ENCODE assay signal across 7 mouse cellular contexts in the genomic region with DNA sequence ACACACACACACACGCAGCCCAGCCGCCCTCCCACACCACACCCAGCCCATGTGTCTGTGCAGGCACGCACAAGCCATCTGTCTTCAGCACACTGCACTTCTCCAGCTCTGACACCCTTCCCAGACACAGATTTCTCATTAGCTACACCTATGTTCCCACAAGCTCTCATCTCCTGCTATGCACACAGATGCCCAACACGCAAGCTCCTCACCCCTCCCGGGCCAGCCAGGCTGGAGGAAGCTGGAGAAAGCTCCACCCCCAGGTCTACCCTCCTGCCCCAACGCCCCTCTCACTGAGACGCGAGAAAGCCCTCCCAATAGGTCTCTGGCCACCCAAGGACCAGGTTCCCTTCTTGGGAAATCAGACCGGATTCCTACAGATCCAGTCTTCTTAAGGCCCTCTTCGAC. TPM values are rescaled to one million over a fixed set of nuclear protein-coding genes. Genes with fewer than 3 reads are reported as not detected.
DNase-seq lines count a peak whose midpoint lies in the region; ATAC-seq and TF ChIP-seq lines count a peak whose summit lies in the region.

No protein-coding gene starts in this region.

- H3K4me2 ChIP-seq in forebrain, embryonic 11.5 days (ENCODE audit: low read depth, low read length, severe bottlenecking) = peak overlapping the region; percentile 72
- peak overlapping the region; percentile 68 for H3K4me2 ChIP-seq in hindbrain, embryonic 14.5 days (replicated peaks)
- H3K4me2 ChIP-seq in liver, embryonic 12.5 days = peak overlapping the region; percentile 47
- peak overlapping the region; percentile 66 for H3K4me2 ChIP-seq in stomach, postnatal 0 days (replicated peaks; ENCODE audit: low read depth)

- peak overlapping the region; percentile 5; the same call in 1 of the 2 replicates for H3K9ac ChIP-seq in forebrain, embryonic 11.5 days (ENCODE audit: low read length)
- no peak overlapping the region for H3K9ac ChIP-seq in hindbrain, embryonic 14.5 days
- no peak overlapping the region for H3K9ac ChIP-seq in liver, embryonic 12.5 days
- peak overlapping the region; percentile 39; the same call in 1 of the 2 replicates for H3K9ac ChIP-seq in stomach, postnatal 0 days (ENCODE audit: low read length)

- peak; percentile 83 for DNase-seq in brain, adult 2 months (ENCODE audit: low read depth, low spot score)
- DNase-seq in forebrain, embryonic 11.5 days (ENCODE audit: low spot score) = peak; percentile 63
- DNase-seq in hindbrain, embryonic 14.5 days (ENCODE audit: low spot score) = no peak
- DNase-seq in stomach, postnatal 0 days (ENCODE audit: low spot score) = no peak
- DNase-seq in ovary, postnatal 14 days (ENCODE audit: low spot score) = no peak

- peaks cover 52% of the 10 kb centered on the region for H3K4me1 ChIP-seq in E14TG2a.4 (replicated peaks; ENCODE audit: low read depth, low read length)
- H3K4me1 ChIP-seq in forebrain, embryonic 11.5 days (replicated peaks; ENCODE audit: control insufficient read depth, insufficient read depth, low read length) = peaks cover 21% of the 10 kb centered on the region; the same call in 1 of the 2 replicates
- H3K4me1 ChIP-seq in hindbrain, embryonic 14.5 days (replicated peaks; ENCODE audit: control insufficient read depth, insufficient read depth, low read length) = peaks cover 43% of the 10 kb centered on the region
- no peaks in the 10 kb centered on the region for H3K4me1 ChIP-seq in liver, embryonic 12.5 days
- no peaks in the 10 kb centered on the region for H3K4me1 ChIP-seq in stomach, postnatal 0 days (replicated peaks; ENCODE audit: control insufficient read depth, insufficient read depth)

- no peak for TF ChIP-seq CTCF in E14TG2a.4 (conservative IDR thresholded peaks at IDR 0.05; ENCODE audit: low read length)
- no peak for TF ChIP-seq CTCF in stomach, postnatal 0 days (IDR thresholded peaks at IDR 0.05; ENCODE audit: low read depth)

- H3K27me3 ChIP-seq in E14TG2a.4 (ENCODE audit: insufficient read depth, low read length) = peaks cover 77% of the 10 kb centered on the region
- H3K27me3 ChIP-seq in forebrain, embryonic 11.5 days (ENCODE audit: control insufficient read depth, insufficient read depth, low read length) = peaks cover 53% of the 10 kb centered on the region
- peaks cover 63% of the 10 kb centered on the region for H3K27me3 ChIP-seq in hindbrain, embryonic 14.5 days (ENCODE audit: control insufficient read depth, insufficient read depth, low read length)
- peaks cover 65% of the 10 kb centered on the region for H3K27me3 ChIP-seq in liver, embryonic 12.5 days (replicated peaks)
- no peaks in the 10 kb centered on the region for H3K27me3 ChIP-seq in stomach, postnatal 0 days (ENCODE audit: control insufficient read depth, insufficient read depth, low read length)

- no peaks in the 10 kb centered on the region for H3K36me3 ChIP-seq in E14TG2a.4 (ENCODE audit: insufficient read depth, low read length)
- H3K36me3 ChIP-seq in forebrain, embryonic 11.5 days (ENCODE audit: control insufficient read depth, insufficient read depth, low read length) = no peaks in the 10 kb centered on the region
- H3K36me3 ChIP-seq in hindbrain, embryonic 14.5 days (replicated peaks; ENCODE audit: control insufficient read depth, insufficient read depth) = no peaks in the 10 kb centered on the region
- no peaks in the 10 kb centered on the region for H3K36me3 ChIP-seq in liver, embryonic 12.5 days
- no peaks in the 10 kb centered on the region for H3K36me3 ChIP-seq in stomach, postnatal 0 days (ENCODE audit: control insufficient read depth, insufficient read depth, low read length)

- WGBS in forebrain, embryonic 11.5 days = 11% methylated on average over 10 of the region's 10 CpGs
- 7% methylated on average over 10 of the region's 10 CpGs for WGBS in hindbrain, embryonic 14.5 days
- WGBS in liver, embryonic 12.5 days (ENCODE audit: insufficient replicate concordance) = 9% methylated on average over 10 of the region's 10 CpGs
- 5% methylated on average over 9 of the region's 10 CpGs for WGBS in stomach, postnatal 0 days

- H3K4me3 ChIP-seq in E14TG2a.4 (replicated peaks; ENCODE audit: low read length) = peak overlapping the region; percentile 41
- H3K4me3 ChIP-seq in forebrain, embryonic 11.5 days (ENCODE audit: low read depth, low read length) = peak overlapping the region; percentile 35
- peak overlapping the region; percentile 33 for H3K4me3 ChIP-seq in hindbrain, embryonic 14.5 days (replicated peaks; ENCODE audit: low read length)
- peak overlapping the region; percentile 34 for H3K4me3 ChIP-seq in liver, embryonic 12.5 days
- H3K4me3 ChIP-seq in stomach, postnatal 0 days (ENCODE audit: low read depth, low read length) = peak overlapping the region; percentile 46

- TF ChIP-seq EP300 in stomach, postnatal 0 days (optimal IDR thresholded peaks at IDR 0.05) = no peak

- H3K9me3 ChIP-seq in E14TG2a.4 (ENCODE audit: low read length) = no peaks in the 10 kb centered on the region
- no peaks in the 10 kb centered on the region for H3K9me3 ChIP-seq in forebrain, embryonic 11.5 days (ENCODE audit: control insufficient read depth, low read length)
- peaks cover 6% of the 10 kb centered on the region; the same call in 1 of the 2 replicates for H3K9me3 ChIP-seq in hindbrain, embryonic 14.5 days (ENCODE audit: control insufficient read depth, low read length)
- H3K9me3 ChIP-seq in liver, embryonic 12.5 days (replicated peaks) = no peaks in the 10 kb centered on the region
- H3K9me3 ChIP-seq in stomach, postnatal 0 days (ENCODE audit: control insufficient read depth, low read length) = no peaks in the 10 kb centered on the region

- no peak overlapping the region for H3K27ac ChIP-seq in forebrain, embryonic 11.5 days (ENCODE audit: low read depth, low read length)
- no peak overlapping the region for H3K27ac ChIP-seq in hindbrain, embryonic 14.5 days
- no peak overlapping the region for H3K27ac ChIP-seq in liver, embryonic 12.5 days
- H3K27ac ChIP-seq in stomach, postnatal 0 days (replicated peaks) = peak overlapping the region; percentile 74; the same call in 1 of the 2 replicates

- ATAC-seq in forebrain, embryonic 11.5 days (replicated peaks; ENCODE audit: low FRiP score) = peak; percentile 19; the same call in 1 of the 2 replicates
- ATAC-seq in hindbrain, embryonic 14.5 days (ENCODE audit: low FRiP score) = 0 out of 2 replicates have a peak, but pooled peaks have one; percentile 22
- ATAC-seq in liver, embryonic 12.5 days = no peak
- peak; percentile 38; the same call in 1 of the 2 replicates for ATAC-seq in stomach, postnatal 0 days (ENCODE audit: low FRiP score, low TSS enrichment)

RNA-seq across cellular contexts. Expression of a gene that starts 4.4 kb away (rescaled TPM):
- 3.5 and 4.1 TPM in 2 replicates for polyA plus RNA-seq in forebrain, embryonic 11.5 days (2014; fragmentation: Nextera tagmentation; extraction: Ambion mirVana)
- 3.0 and 3.4 TPM in 2 replicates for polyA plus RNA-seq in hindbrain, embryonic 14.5 days (2014; fragmentation: Nextera tagmentation; extraction: Ambion mirVana)
- 2.2 and 2.4 TPM in 2 replicates for polyA plus RNA-seq in liver, embryonic 12.5 days (2016; fragmentation: Nextera tagmentation; extraction: Ambion mirVana)
- 7.2 and 8.9 TPM in 2 replicates for polyA plus RNA-seq in stomach, postnatal 0 days (2015; fragmentation: Nextera tagmentation; extraction: Ambion mirVana)

Comparison
In these comparisons a context has a peak if more than half of its experiments do, and no peak if none do; other contexts are left out.
1. DNase-seq: peak in brain, adult 2 months (single experiment) and forebrain, embryonic 11.5 days (single experiment); none in hindbrain, embryonic 14.5 days (single experiment), stomach, postnatal 0 days (single experiment) and ovary, postnatal 14 days (single experiment).
2. H3K9ac ChIP-seq: peak in forebrain, embryonic 11.5 days (single experiment) and stomach, postnatal 0 days (single experiment); none in hindbrain, embryonic 14.5 days (single experiment) and liver, embryonic 12.5 days (single experiment).
3. Peak in every context shown above with its lines, with median percentiles within 50 percentile points of each other: H3K4me3 ChIP-seq and H3K4me2 ChIP-seq.